Mouse (Mus musculus) adrenal gland, postnatal 10 days (tissue): ENCODE results near the gene Olfr1020. TPM values are rescaled to one million over a fixed set of nuclear protein-coding genes. Genes with fewer than 3 reads are reported as not detected.

ENCODE experiments used
- DNase-seq: peaks from one replicate; pipeline ENCODE4 v3.0.0; 2021; ENCODE audit warnings: mixed read lengths
- long read RNA-seq, 2 experiments: library from polyadenylated mRNA; stranded (forward); transcript quantifications; one replicate each; pipeline ENCODE4 v2.0.0; 2021
- total RNA-seq, 2 experiments: library from RNA; stranded (reverse); gene quantifications; 2 replicates each; pipeline ENCODE4 v1.2.3; 2021

Olfr1020 gene
- not detected for total RNA-seq
- long read RNA-seq, experiment 1, result 0 reads
- long read RNA-seq, experiment 2, result 0 reads

- DNase-seq, result no peak
Observed at GRCm38 (mm10) chr2:85846730-85847129, at the start of gene Olfr1020. Gene Olfr1020, plus strand, starts transcription at chr2:85847030.

- DNase-seq, result no peak
Observed at GRCm38 (mm10) chr2:85802444-85802843, 44.4 kb upstream of the Olfr1020 start, which contains the start of gene Olfr1016. Gene Olfr1016, minus strand, starts transcription at chr2:85802544.

- DNase-seq, result no peak
Observed at GRCm38 (mm10) chr2:85804501-85804900, 42.3 kb upstream of the Olfr1020 start.

- DNase-seq, result no peak
Observed at GRCm38 (mm10) chr2:85818179-85818578, 28.7 kb upstream of the Olfr1020 start, which contains the start of gene Olfr1018. Gene Olfr1018, plus strand, starts transcription at chr2:85818479.

GRCm38 (mm10) chr2:85845383-85845782 is 1.4 kb upstream of the Olfr1020 start, which contains the start of gene Olfr1019:
Gene Olfr1019, minus strand, starts transcription at chr2:85845483.
- DNase-seq, result no peak

GRCm38 (mm10) chr2:85868294-85868693 is 21.5 kb downstream of the Olfr1020 start, which contains the start of gene Olfr1022:
Gene Olfr1022, plus strand, starts transcription at chr2:85868594.
- DNase-seq, result no peak

- no peak for DNase-seq
Observed at GRCm38 (mm10) chr2:85885340-85885739, 38.5 kb downstream of the Olfr1020 start, which contains the start of gene Olfr1023. Gene Olfr1023, plus strand, starts transcription at chr2:85885640.

Other genes starting within 250 kb of the Olfr1020 start
- gene Olfr1000, start 235.1 kb upstream of the Olfr1020 start, total RNA-seq, result not detected
- not detected for gene Olfr1002, start 196.3 kb upstream of the Olfr1020 start, total RNA-seq
- not detected for gene Olfr154, start 182.6 kb upstream of the Olfr1020 start, total RNA-seq
- gene Olfr1006, start 168.3 kb upstream of the Olfr1020 start, total RNA-seq, result not detected
- gene Olfr1008, start 157.6 kb upstream of the Olfr1020 start, total RNA-seq, result not detected
- under 1 TPM in 1 of 2 experiments, not detected in 1; 0.24 TPM for gene Olfr1009, start 131.6 kb upstream of the Olfr1020 start, total RNA-seq
- gene Olfr1012, start 84.3 kb upstream of the Olfr1020 start, total RNA-seq, result not detected
- under 1 TPM; 0.12 to 0.15 TPM for gene Olfr1013, start 79.9 kb upstream of the Olfr1020 start, total RNA-seq
- not detected for gene Olfr1014, start 74.3 kb upstream of the Olfr1020 start, total RNA-seq
- not detected for gene Olfr1015, start 65.0 kb upstream of the Olfr1020 start, total RNA-seq
- not detected for gene Olfr1016, start 44.5 kb upstream of the Olfr1020 start, total RNA-seq
- not detected for gene Olfr1018, start 28.6 kb upstream of the Olfr1020 start, total RNA-seq
- not detected for gene Olfr1019, start 1.5 kb upstream of the Olfr1020 start, total RNA-seq
- gene Olfr1022, start 21.6 kb downstream of the Olfr1020 start, total RNA-seq, result not detected
- not detected for gene Olfr1023, start 38.6 kb downstream of the Olfr1020 start, total RNA-seq
- gene Olfr1024, start 58.0 kb downstream of the Olfr1020 start, total RNA-seq, result not detected
- gene Olfr1025-ps1, start 68.2 kb downstream of the Olfr1020 start, total RNA-seq, result not detected
- not detected for gene Olfr1026, start 74.5 kb downstream of the Olfr1020 start, total RNA-seq
- not detected for gene Olfr1028, start 103.4 kb downstream of the Olfr1020 start, total RNA-seq
- not detected for gene Olfr1029, start 126.9 kb downstream of the Olfr1020 start, total RNA-seq
- not detected for gene Olfr1030, start 132.2 kb downstream of the Olfr1020 start, total RNA-seq
- not detected for gene Olfr1031, start 143.3 kb downstream of the Olfr1020 start, total RNA-seq
- not detected for gene Olfr1032, start 158.5 kb downstream of the Olfr1020 start, total RNA-seq
- 1 to 10 TPM; 2.8 to 3.9 TPM for gene Olfr1033, start 173.6 kb downstream of the Olfr1020 start, total RNA-seq
- gene Olfr1034, start 198.8 kb downstream of the Olfr1020 start, total RNA-seq, result under 1 TPM; 0.12 to 0.15 TPM
- gene Olfr1036, start 227.0 kb downstream of the Olfr1020 start, total RNA-seq, result not detected
- gene Olfr1037, start 240.4 kb downstream of the Olfr1020 start, total RNA-seq, result not detected